Mouse (Mus musculus) inflammation-experienced regulatory T-cells, adult 6 months (primary cell): Measurements from ENCODE around the gene Fcgr3. TPM values are rescaled to one million over a fixed set of nuclear protein-coding genes. Genes with fewer than 3 reads are reported as not detected.
A peak's percentile ranks its signal among the peaks of the same experiment; 100 is the strongest.
"Not testable (repeated sequence)": the region's sequence is repeated elsewhere in the genome, so short reads cannot be mapped to it uniquely, and the experiment has no call there.

Experiments used
- ATAC-seq: one replicate; pipeline ENCODE4 v1.8.0; 2017
- polyA plus RNA-seq, 3 experiments: library from polyadenylated mRNA; unstranded; fragments of 100-300 nt; shearing (Covaris generic); gene quantifications; one replicate each; pipeline ENCODE4 v1.2.1; 2017

Gene Fcgr3
- 1 to 10 TPM in 1 of 3 experiments, under 1 TPM in 1, not detected in 1; 0.98 to 1.5 TPM for polyA plus RNA-seq

DNA sequence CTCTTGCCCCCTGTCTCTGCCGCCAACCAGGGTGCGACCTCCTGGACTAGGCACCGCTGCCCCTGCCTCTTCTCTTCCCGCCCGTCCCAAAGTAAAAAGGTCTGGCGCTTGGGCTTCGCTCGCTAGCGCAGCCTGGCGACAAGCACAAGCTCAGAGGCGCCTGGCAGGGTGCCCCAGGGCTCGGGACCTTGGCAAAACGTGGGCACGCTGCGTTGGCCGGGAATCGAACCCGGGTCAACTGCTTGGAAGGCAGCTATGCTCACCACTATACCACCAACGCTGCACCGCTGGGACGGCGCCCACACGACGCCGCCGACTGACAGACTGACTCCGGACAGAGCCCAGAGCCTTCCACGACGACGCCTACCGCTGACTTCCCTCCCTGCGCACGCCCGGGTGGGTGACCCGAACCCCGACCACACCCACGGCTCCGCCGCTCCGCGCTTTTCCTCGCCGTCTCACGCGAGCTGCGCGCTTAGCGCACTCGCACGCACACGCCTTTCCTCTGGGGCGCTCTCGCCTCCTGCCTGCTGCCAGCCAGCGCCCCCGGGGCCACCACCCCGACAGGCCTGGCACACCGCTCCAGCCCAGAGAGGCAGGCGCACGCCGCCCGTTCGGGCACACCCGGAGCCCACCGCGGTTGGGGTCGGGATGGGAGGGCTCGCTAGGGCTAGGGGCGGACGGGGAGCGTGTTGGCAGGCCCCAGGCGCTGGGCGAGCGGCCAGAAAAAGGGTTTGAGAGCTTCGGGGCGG lies at the start of gene Fcgr3:
TSS of gene Fcgr3 (minus strand) at position 445 of the 752 bp plus-strand sequence.
- not testable (repeated sequence) for ATAC-seq

GRCm38 (mm10) chr1:171113873-171114299 lies 49.2 kb upstream of the Fcgr3 start, which contains the start of gene Cfap126:
Cfap126 (plus strand) TSS chr1:171113918.
- peak; percentile 38 for ATAC-seq

- no peak for ATAC-seq
These were observed 48.3 kb upstream of the Fcgr3 start for GRCm38 (mm10) chr1:171112986-171113385.

- ATAC-seq: peak; percentile 1
These were observed 47.2 kb upstream of the Fcgr3 start for GRCm38 (mm10) chr1:171111781-171112575.

- ATAC-seq: peak; percentile 77
These were observed 46.5 kb upstream of the Fcgr3 start for GRCm38 (mm10) chr1:171111020-171111780.

- no peak for ATAC-seq
These were observed 45.9 kb upstream of the Fcgr3 start for GRCm38 (mm10) chr1:171110659-171111019.

- ATAC-seq: no peak
These were observed 44.9 kb upstream of the Fcgr3 start for GRCm38 (mm10) chr1:171109620-171110019.

GRCm38 (mm10) chr1:171105226-171105625 lies 40.5 kb upstream of the Fcgr3 start:
- no peak for ATAC-seq

DNA sequence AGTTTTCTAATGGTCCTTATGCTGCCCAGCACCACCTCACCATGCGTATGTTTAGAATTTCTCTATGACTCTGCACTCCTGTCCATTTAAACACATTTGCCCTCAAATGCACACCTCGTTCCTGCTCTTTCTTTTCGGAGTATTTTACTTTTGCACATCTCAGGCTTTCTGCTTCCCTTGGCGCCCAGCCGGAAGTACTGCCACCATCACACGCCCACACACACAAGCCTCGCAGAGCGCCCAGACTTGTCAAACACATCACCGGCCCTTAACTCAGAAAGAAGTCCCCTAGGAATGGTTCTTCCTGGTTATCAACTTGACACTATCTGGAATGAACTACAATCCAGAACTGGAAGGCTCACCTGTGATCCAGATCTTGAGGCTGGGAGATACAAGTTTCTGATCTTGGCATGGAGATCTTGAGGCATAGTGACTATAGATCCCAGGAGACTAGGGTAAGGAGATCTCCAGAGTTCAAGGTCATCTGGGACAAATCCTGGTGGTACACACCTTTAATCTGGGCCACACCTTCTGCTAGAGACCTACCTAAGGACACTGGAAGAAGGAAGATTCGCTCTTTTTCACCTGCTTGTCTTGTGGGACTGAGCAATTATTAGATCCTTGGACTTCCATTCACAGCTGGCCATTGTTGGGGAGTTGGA lies 38.6 kb upstream of the Fcgr3 start:
- peak; percentile 36 for ATAC-seq

- ATAC-seq: peak; percentile 57
These were observed 37.9 kb upstream of the Fcgr3 start for GRCm38 (mm10) chr1:171102547-171103177.

GRCm38 (mm10) chr1:171101733-171102546 lies 37.2 kb upstream of the Fcgr3 start:
- peak; percentile 70 for ATAC-seq

- no peak for ATAC-seq
These were observed 36.3 kb upstream of the Fcgr3 start for GRCm38 (mm10) chr1:171101033-171101432.

DNA sequence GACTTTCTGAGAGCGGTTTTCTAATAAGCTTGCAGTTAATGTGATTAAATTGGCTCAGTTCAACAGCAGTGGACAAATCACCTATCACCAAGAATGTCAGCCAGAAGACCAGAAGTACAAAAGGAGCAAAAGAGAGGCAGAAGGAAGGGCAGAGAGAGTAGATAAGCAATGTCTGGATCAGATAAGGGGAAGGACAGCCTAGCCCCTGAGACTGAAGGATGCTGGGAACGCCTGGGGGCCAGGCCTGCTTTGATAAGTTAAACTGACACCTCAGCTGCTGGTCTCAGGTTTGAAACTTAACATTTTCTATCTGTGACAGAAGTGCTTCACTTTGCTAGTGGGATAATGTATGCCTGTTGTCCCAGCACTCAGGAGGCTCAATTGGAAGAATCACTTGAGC lies 32.9 kb upstream of the Fcgr3 start:
- ATAC-seq: no peak

- no peak for ATAC-seq
These were observed 32.4 kb upstream of the Fcgr3 start for GRCm38 (mm10) chr1:171097136-171097535.

DNA sequence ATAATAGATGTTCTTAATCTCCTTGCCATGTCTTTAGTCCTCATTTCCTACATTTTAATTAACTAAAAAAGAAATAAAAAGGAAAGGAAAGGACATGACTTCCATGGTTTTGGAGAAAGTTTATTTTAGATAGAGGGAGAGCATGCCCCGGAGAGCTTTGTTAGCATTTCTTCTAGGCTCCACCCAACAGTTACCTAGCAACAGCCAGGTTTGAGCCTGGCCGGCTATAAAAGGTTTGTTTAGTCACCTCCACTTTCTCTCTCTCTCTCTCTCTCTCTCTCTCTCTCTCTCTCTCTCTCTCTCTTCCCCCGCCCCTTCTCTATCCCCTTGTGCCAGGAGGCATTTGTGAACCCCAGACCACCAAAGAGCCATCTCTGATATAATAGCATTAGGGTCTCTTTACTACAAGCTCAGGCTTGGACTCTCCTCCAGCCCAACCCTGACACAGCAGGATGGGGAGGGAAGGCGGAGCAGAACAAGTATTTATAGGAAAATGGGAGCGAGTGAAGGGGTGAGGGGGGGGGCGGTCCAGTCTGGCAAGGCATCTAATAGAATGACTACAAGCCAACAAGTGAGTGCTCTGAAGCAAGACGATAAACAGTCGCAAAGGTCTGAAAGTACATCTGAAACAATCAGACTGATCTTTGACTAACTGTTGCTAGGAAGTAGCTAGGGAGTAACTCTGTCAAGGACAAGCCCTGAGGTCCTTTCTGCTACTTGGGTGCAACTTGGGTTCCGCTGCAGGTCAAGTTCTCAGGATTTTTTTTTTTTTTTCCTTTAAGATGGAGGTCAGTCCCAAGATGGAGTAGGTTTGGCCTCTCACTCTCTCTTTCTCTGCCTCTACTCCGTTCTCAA lies 31.6 kb upstream of the Fcgr3 start:
- ATAC-seq: no peak

- no peak for ATAC-seq
These were observed 29.7 kb upstream of the Fcgr3 start for GRCm38 (mm10) chr1:171094424-171094823.

- no peak for ATAC-seq
These were observed 26.0 kb upstream of the Fcgr3 start for GRCm38 (mm10) chr1:171090761-171091160.

DNA sequence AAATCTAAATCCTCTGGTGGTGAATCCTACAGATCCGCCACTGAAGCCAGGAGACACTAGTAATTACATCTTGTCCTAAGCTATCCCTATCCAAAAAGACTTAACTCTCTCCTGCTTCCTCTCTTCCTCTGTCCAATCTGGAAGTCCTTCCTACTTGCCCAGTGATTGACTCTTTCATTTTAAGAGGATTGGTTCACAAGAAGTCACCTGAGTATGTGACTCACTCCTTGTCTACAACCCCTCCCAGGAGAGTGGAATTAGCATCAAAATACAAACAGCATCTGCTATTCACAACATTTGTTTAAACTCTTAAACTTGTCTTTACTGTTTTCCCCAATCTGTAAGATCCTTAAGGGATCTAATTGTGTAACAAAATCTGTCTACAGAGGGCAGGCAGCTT lies 25.2 kb upstream of the Fcgr3 start:
- no peak for ATAC-seq

DNA sequence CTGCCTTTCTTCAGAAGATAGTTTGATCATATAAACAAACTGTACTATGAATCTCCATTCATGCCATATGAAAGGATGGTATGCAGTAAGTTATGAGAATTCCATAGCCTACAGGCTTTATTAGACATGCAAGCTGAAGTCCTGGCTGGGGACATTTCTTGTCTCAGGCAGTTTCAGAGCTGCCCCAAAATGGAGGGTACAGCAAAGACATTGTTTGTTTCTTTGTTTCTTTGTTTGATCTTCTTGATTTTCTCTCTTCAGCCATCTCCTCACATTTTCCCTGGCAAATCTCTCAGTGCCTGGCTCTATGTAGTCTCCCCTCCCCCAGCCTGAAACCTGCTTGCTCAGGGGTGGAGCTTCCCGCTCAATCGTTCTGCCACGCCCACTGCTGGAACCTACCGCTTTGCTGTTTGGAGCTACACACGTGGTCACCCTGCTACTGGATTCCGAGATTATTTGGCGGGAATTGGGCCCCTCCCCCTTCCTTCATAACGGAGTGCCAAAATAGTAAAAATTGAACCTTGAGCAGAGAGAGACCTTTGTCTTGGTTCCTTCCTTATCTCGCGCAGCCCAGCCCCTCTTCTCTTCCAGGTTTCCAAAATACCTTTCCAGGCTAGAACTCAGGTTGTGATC lies 23.6 kb upstream of the Fcgr3 start:
- ATAC-seq: not testable (repeated sequence)
